Mouse (Mus musculus) small intestine, adult 2 months (tissue): ENCODE results near the gene Gm10577.

ENCODE experiments used
- CTCF ChIP-seq: fragments of 200-500 bp; IDR thresholded peaks from 2 replicates; pipeline ENCODE4 v1.5.1; 2012; ENCODE audit warnings: low read depth, mild to moderate bottlenecking, control low read depth, inconsistent platforms, low read length, moderate library complexity, mixed read lengths; ENCODE audit not compliant: insufficient replicate concordance, insufficient read length; ENCODE audit errors: extremely low read depth
- POLR2A ChIP-seq: fragments of 200-500 bp; IDR thresholded peaks from 2 replicates; pipeline ENCODE4 v1.6.1; 2012; ENCODE audit warnings: low read depth, mild to moderate bottlenecking, control low read depth, inconsistent platforms, low read length, moderate library complexity

DNA sequence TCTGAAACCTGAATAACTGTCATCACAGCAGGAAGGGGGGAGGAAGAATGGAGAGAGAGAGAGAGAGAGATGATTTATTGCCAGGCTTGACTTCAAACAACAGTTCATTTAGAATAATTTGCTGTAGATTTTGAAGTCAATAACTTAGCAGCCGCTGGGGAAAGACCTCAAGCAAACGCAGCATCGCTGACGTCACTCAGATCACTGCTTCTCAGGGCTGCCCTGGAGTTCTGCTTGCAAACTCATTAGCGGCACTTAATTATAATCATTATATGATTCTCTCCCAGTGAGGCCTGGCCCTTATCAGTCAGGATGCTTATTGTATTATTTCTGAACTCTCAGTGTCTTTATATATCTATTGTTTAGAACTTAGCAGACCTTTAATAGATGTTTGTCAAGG lies 45.9 kb upstream of the Gm10577 start:
- no peak for TF ChIP-seq CTCF
- TF ChIP-seq POLR2A = no peak
